Mouse (Mus musculus) small intestine, adult 2 months (tissue): ENCODE data around the gene Ugt1a6b. TPM values are rescaled to one million over a fixed set of nuclear protein-coding genes. Genes with fewer than 3 reads are reported as not detected.
"Not testable (repeated sequence)": the region's sequence is repeated elsewhere in the genome, so short reads cannot be mapped to it uniquely, and the experiment has no call there.

Experiments
- H3K27ac ChIP-seq: fragments of 200-500 bp; 2 replicates; pipeline ENCODE4 v1.5.1; 2012; ENCODE audit warnings: low read depth, low read length, control low read depth, inconsistent platforms; ENCODE audit not compliant: insufficient read depth
- H3K27me3 ChIP-seq: fragments of 200-500 bp; 2 replicates; pipeline ENCODE4 v1.6.1; 2012; ENCODE audit warnings: mild to moderate bottlenecking, moderate library complexity, low read length, inconsistent platforms; ENCODE audit not compliant: control insufficient read depth, insufficient read depth
- H3K36me3 ChIP-seq: fragments of 200-500 bp; 2 replicates; pipeline ENCODE4 v1.6.1; 2012; ENCODE audit warnings: mild to moderate bottlenecking, low read length, control low read depth, inconsistent platforms; ENCODE audit not compliant: control insufficient read depth, insufficient read depth
- H3K4me1 ChIP-seq: fragments of 200-500 bp; 2 replicates; pipeline ENCODE4 v1.6.1; 2012; ENCODE audit warnings: low read length, inconsistent platforms, mixed read lengths; ENCODE audit not compliant: control insufficient read depth, insufficient read depth, insufficient read length
- H3K4me3 ChIP-seq: fragments of 200-500 bp; 2 replicates; pipeline ENCODE4 v1.5.1; 2012; ENCODE audit warnings: low read depth, mild to moderate bottlenecking, control low read depth, inconsistent platforms, low read length, moderate library complexity
- CTCF ChIP-seq: fragments of 200-500 bp; IDR thresholded peaks from 2 replicates; pipeline ENCODE4 v1.5.1; 2012; ENCODE audit warnings: low read depth, mild to moderate bottlenecking, control low read depth, inconsistent platforms, low read length, moderate library complexity, mixed read lengths; ENCODE audit not compliant: insufficient replicate concordance, insufficient read length; ENCODE audit errors: extremely low read depth
- POLR2A ChIP-seq: fragments of 200-500 bp; IDR thresholded peaks from 2 replicates; pipeline ENCODE4 v1.6.1; 2012; ENCODE audit warnings: low read depth, mild to moderate bottlenecking, control low read depth, inconsistent platforms, low read length, moderate library complexity
- WGBS: fragments of 180-500 bp; shearing (Covaris S2); methylation state at CpG from one replicate; pipeline ENCODE4 v1.1.7; 2018; 5-methylcytosine and 5-hydroxymethylcytosine counted together
- polyA plus RNA-seq: library from polyadenylated mRNA; depleted of rRNA; stranded (reverse); fragments of >200 nt; gene quantifications from 2 replicates; pipeline ENCODE4 v1.2.3, GENCODE M21; 2012

Ugt1a6b gene
- polyA plus RNA-seq, 1 experiment = 2.7 TPM

GRCm38 (mm10) chr1:88133908-88134456 lies 30.9 kb downstream of the Ugt1a6b start:
- 11% methylated on average over 3 of the region's 3 CpGs for WGBS
- no peak overlapping the region for H3K4me3 ChIP-seq
- no peaks in the 10 kb centered on the region for H3K27me3 ChIP-seq
- peak overlapping the region; percentile 64 for H3K27ac ChIP-seq
- TF ChIP-seq CTCF (no peak), POLR2A (no peak)
- no peaks in the 10 kb centered on the region; the same call in 1 of the 2 replicates for H3K36me3 ChIP-seq
- H3K4me1 ChIP-seq = peaks cover 16% of the 10 kb centered on the region; the same call in 1 of the 2 replicates

DNA sequence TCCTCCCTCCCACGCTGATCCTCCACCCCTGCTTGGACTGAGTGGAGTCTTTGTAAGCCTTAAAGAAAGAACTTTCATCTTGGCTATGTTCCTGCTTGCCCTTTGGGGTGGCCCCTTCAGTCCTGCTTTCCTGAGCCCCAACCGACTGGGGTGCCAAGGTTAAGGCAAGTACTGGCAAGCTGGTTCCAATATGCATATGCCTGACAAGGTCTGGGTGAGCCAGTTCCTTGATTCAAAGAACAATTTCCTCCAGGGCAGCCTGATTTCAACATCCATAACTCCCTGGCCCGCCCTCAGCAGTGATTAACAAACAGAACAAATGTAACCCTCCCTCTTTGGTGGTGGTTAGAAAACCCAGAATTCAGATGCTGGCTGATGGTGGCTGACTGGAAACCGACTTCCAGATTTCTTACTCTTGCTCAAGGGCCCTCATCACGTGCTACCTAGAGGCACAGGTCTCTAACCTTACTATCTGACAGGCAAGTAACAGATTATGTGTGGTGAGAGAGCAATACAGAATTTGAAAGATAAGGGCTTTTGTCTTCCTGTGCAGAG lies 31.5 kb downstream of the Ugt1a6b start, which contains the start of gene Ugt1a6a:
Gene Ugt1a6a, plus strand, starts transcription at position 353 of the 555 bp plus-strand sequence.
- H3K27me3 ChIP-seq, H3K4me3 ChIP-seq, H3K36me3 ChIP-seq: not testable (repeated sequence)
- H3K4me1 ChIP-seq = peaks cover 16% of the 10 kb centered on the region; the same call in 1 of the 2 replicates
- WGBS = 6% methylated on average over 5 of the region's 5 CpGs
- H3K27ac ChIP-seq = peak within 1 kb of the TSS; percentile 64

GRCm38 (mm10) chr1:88135229-88135904 lies 32.3 kb downstream of the Ugt1a6b start:
- not testable (repeated sequence) for H3K4me3 ChIP-seq, H3K27me3 ChIP-seq, H3K36me3 ChIP-seq, H3K27ac ChIP-seq
- H3K4me1 ChIP-seq = peaks cover 16% of the 10 kb centered on the region; the same call in 1 of the 2 replicates
- WGBS = 68% methylated on average over 6 of the region's 6 CpGs

- WGBS = 82% methylated on average over 2 of the region's 2 CpGs
- H3K27me3 ChIP-seq = no peaks in the 10 kb centered on the region
- no peak for TF ChIP-seq CTCF
- TF ChIP-seq POLR2A = no peak
- H3K36me3 ChIP-seq = no peaks in the 10 kb centered on the region; the same call in 1 of the 2 replicates
- no peak overlapping the region for H3K27ac ChIP-seq
- peaks cover 16% of the 10 kb centered on the region; the same call in 1 of the 2 replicates for H3K4me1 ChIP-seq
- no peak overlapping the region for H3K4me3 ChIP-seq
Observed at GRCm38 (mm10) chr1:88136646-88137045, 33.6 kb downstream of the Ugt1a6b start.

DNA sequence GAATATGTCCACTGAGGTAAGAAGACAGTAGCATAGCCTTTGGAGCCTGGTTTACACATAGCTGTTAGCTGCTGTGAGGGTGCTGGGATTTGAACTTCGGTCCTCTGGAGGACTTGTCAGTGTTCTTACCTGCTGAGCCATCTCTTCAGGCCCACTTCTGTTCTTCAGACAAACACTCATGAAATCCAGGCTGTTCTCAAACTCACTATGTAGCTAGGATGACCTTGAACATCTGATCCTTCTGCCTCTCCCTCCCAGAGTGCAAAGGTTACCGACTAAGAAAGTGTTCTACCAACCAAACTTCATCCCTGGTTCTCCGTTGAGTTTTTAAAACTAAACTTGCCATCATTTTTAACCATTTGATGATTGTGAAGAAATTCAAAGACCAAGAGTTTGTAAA lies 34.2 kb downstream of the Ugt1a6b start:
- no peak overlapping the region for H3K4me3 ChIP-seq
- WGBS = 52% methylated on average over 3 of the region's 3 CpGs
- H3K27me3 ChIP-seq = no peaks in the 10 kb centered on the region
- H3K36me3 ChIP-seq = no peaks in the 10 kb centered on the region; the same call in 1 of the 2 replicates
- TF ChIP-seq CTCF (no peak), POLR2A (no peak)
- no peak overlapping the region for H3K27ac ChIP-seq
- peaks cover 16% of the 10 kb centered on the region; the same call in 1 of the 2 replicates for H3K4me1 ChIP-seq

DNA sequence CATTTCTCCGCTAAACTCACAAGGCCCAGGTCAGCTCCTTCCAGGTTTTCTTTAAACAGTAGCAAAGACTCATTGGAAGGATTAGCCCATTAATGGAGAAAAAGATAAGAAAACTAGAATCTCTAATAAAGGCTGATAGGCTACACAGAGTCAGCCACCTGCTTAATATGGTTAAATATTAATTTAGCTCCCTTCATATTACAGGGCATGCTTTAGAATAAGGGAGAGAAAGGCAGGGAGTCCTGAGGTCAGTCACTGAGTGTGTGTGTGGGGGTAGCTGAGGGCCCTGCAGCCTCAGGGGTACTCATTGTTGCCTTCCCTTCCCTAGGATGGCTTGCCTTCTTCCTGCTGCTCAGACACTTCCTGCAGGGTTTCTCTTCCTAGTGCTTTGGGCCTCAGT lies 35.1 kb downstream of the Ugt1a6b start:
- TF ChIP-seq CTCF (no peak), POLR2A (no peak)
- H3K27ac ChIP-seq = no peak overlapping the region
- H3K4me3 ChIP-seq = no peak overlapping the region
- H3K27me3 ChIP-seq = no peaks in the 10 kb centered on the region
- peaks cover 16% of the 10 kb centered on the region; the same call in 1 of the 2 replicates for H3K4me1 ChIP-seq
- WGBS = 40% methylated on average over 1 of the region's 1 CpGs
- H3K36me3 ChIP-seq = no peaks in the 10 kb centered on the region; the same call in 1 of the 2 replicates

GRCm38 (mm10) chr1:88140492-88140891 lies 37.4 kb downstream of the Ugt1a6b start:
- H3K4me1 ChIP-seq = not testable (repeated sequence)

More at GRCm38 (mm10) chr1:88140492-88140891, 37.4 kb downstream of the Ugt1a6b start:
- WGBS = 26% methylated on average over 1 of the region's 1 CpGs
- not testable (repeated sequence) for H3K36me3 ChIP-seq, H3K4me3 ChIP-seq, H3K27me3 ChIP-seq
- H3K27ac ChIP-seq = 0 out of 2 replicates have a peak overlapping the region, but pooled peaks have one; percentile 15
